Mouse (Mus musculus): ENCODE results near the gene Ifna4. TPM values are rescaled to one million over a fixed set of nuclear protein-coding genes. Genes with fewer than 3 reads are reported as not detected.
"Not testable (repeated sequence)": the region's sequence is repeated elsewhere in the genome, so short reads cannot be mapped to it uniquely, and the experiment has no call there.

The Ifna4 gene
- not detected in 2 replicates for polyA plus RNA-seq (2015; fragmentation: Nextera tagmentation; extraction: Ambion mirVana)

- 45% methylated on average over 2 of the region's 2 CpGs for WGBS (ENCODE audit: insufficient replicate concordance)
- no peak for ATAC-seq (ENCODE audit: low read depth)
- H3K27ac ChIP-seq (ENCODE audit: low read length), result no peak within 1 kb of the TSS
- H3K36me3 ChIP-seq (ENCODE audit: control insufficient read depth, insufficient read depth), result no peaks in the 10 kb centered on the region
- H3K4me2 ChIP-seq (ENCODE audit: low read depth, low read length), result no peak within 1 kb of the TSS
- no peaks in the 10 kb centered on the region for H3K4me1 ChIP-seq (ENCODE audit: control insufficient read depth, low read depth, low read length)
- no peak within 1 kb of the TSS for H3K4me3 ChIP-seq (ENCODE audit: low read depth, low read length)
- H3K27me3 ChIP-seq (ENCODE audit: control insufficient read depth, insufficient read depth, low read depth, low read length), result no peaks in the 10 kb centered on the region
- no peak within 1 kb of the TSS for H3K9ac ChIP-seq (ENCODE audit: low read depth, low read length)
- H3K9me3 ChIP-seq (replicated peaks; ENCODE audit: control insufficient read depth, low read length), result no peaks in the 10 kb centered on the region
Observed at GRCm38 (mm10) chr4:88841438-88841911, at the start of gene Ifna4. Ifna4 (plus strand) TSS chr4:88841861.

GRCm38 (mm10) chr4:88793936-88794675 lies 47.6 kb upstream of the Ifna4 start, which contains the start of gene Gm13275:
Gm13275 (plus strand) TSS chr4:88794487.
- H3K4me1 ChIP-seq (ENCODE audit: control insufficient read depth, low read depth, low read length); H3K9ac ChIP-seq (ENCODE audit: low read depth, low read length); H3K4me3 ChIP-seq (ENCODE audit: low read depth, low read length); H3K27me3 ChIP-seq (ENCODE audit: control insufficient read depth, insufficient read depth, low read depth, low read length); H3K36me3 ChIP-seq (ENCODE audit: control insufficient read depth, insufficient read depth); H3K9me3 ChIP-seq (replicated peaks; ENCODE audit: control insufficient read depth, low read length); H3K4me2 ChIP-seq (ENCODE audit: low read depth, low read length); ATAC-seq (ENCODE audit: low read depth); H3K27ac ChIP-seq (ENCODE audit: low read length): not testable (repeated sequence)
- WGBS (ENCODE audit: insufficient replicate concordance), result 0% methylated on average over 9 of the region's 52 CpGs

- WGBS (ENCODE audit: insufficient replicate concordance), result no CpG with 5 or more reads among the region's 28 CpGs
- not testable (repeated sequence) for ATAC-seq (ENCODE audit: low read depth); H3K4me2 ChIP-seq (ENCODE audit: low read depth, low read length); H3K27me3 ChIP-seq (ENCODE audit: control insufficient read depth, insufficient read depth, low read depth, low read length); H3K4me3 ChIP-seq (ENCODE audit: low read depth, low read length); H3K27ac ChIP-seq (ENCODE audit: low read length); H3K9me3 ChIP-seq (replicated peaks; ENCODE audit: control insufficient read depth, low read length); H3K4me1 ChIP-seq (ENCODE audit: control insufficient read depth, low read depth, low read length); H3K9ac ChIP-seq (ENCODE audit: low read depth, low read length); H3K36me3 ChIP-seq (ENCODE audit: control insufficient read depth, insufficient read depth)
Observed at GRCm38 (mm10) chr4:88797097-88797496, 44.6 kb upstream of the Ifna4 start, which contains the start of gene Gm13279. Gm13279 (plus strand) TSS chr4:88797397.

GRCm38 (mm10) chr4:88799365-88799764 lies 42.3 kb upstream of the Ifna4 start, which contains the start of gene Gm13285:
Gm13285 (plus strand) TSS chr4:88799665.
- H3K27me3 ChIP-seq (ENCODE audit: control insufficient read depth, insufficient read depth, low read depth, low read length); H3K4me3 ChIP-seq (ENCODE audit: low read depth, low read length); ATAC-seq (ENCODE audit: low read depth); H3K4me2 ChIP-seq (ENCODE audit: low read depth, low read length); H3K36me3 ChIP-seq (ENCODE audit: control insufficient read depth, insufficient read depth); H3K9me3 ChIP-seq (replicated peaks; ENCODE audit: control insufficient read depth, low read length); H3K9ac ChIP-seq (ENCODE audit: low read depth, low read length); H3K27ac ChIP-seq (ENCODE audit: low read length); H3K4me1 ChIP-seq (ENCODE audit: control insufficient read depth, low read depth, low read length): not testable (repeated sequence)
- WGBS (ENCODE audit: insufficient replicate concordance), result 20% methylated on average over 1 of the region's 7 CpGs

- not testable (repeated sequence) for H3K27me3 ChIP-seq (ENCODE audit: control insufficient read depth, insufficient read depth, low read depth, low read length); H3K36me3 ChIP-seq (ENCODE audit: control insufficient read depth, insufficient read depth); H3K9me3 ChIP-seq (replicated peaks; ENCODE audit: control insufficient read depth, low read length); ATAC-seq (ENCODE audit: low read depth); H3K9ac ChIP-seq (ENCODE audit: low read depth, low read length); H3K4me3 ChIP-seq (ENCODE audit: low read depth, low read length); H3K4me1 ChIP-seq (ENCODE audit: control insufficient read depth, low read depth, low read length); H3K27ac ChIP-seq (ENCODE audit: low read length)
- WGBS (ENCODE audit: insufficient replicate concordance), result no CpG with 5 or more reads among the region's 29 CpGs
- H3K4me2 ChIP-seq (ENCODE audit: low read depth, low read length), result peak within 1 kb of the TSS; percentile 27; the same call in 1 of the 2 replicates
Observed at GRCm38 (mm10) chr4:88802954-88803353, 38.7 kb upstream of the Ifna4 start, which contains the start of gene Gm13287. Gm13287 (plus strand) TSS chr4:88803254.

- not testable (repeated sequence) for ATAC-seq (ENCODE audit: low read depth); H3K36me3 ChIP-seq (ENCODE audit: control insufficient read depth, insufficient read depth); H3K4me2 ChIP-seq (ENCODE audit: low read depth, low read length); H3K9ac ChIP-seq (ENCODE audit: low read depth, low read length); H3K4me3 ChIP-seq (ENCODE audit: low read depth, low read length); H3K4me1 ChIP-seq (ENCODE audit: control insufficient read depth, low read depth, low read length); H3K27me3 ChIP-seq (ENCODE audit: control insufficient read depth, insufficient read depth, low read depth, low read length); H3K9me3 ChIP-seq (replicated peaks; ENCODE audit: control insufficient read depth, low read length); H3K27ac ChIP-seq (ENCODE audit: low read length)
- WGBS (ENCODE audit: insufficient replicate concordance), result no CpG with 5 or more reads among the region's 8 CpGs
Observed at GRCm38 (mm10) chr4:88805231-88805630, 36.4 kb upstream of the Ifna4 start, which contains the start of gene Gm13288. Gm13288 (plus strand) TSS chr4:88805531.

- H3K9ac ChIP-seq (ENCODE audit: low read depth, low read length); H3K27ac ChIP-seq (ENCODE audit: low read length); H3K4me1 ChIP-seq (ENCODE audit: control insufficient read depth, low read depth, low read length); ATAC-seq (ENCODE audit: low read depth); H3K27me3 ChIP-seq (ENCODE audit: control insufficient read depth, insufficient read depth, low read depth, low read length); H3K4me2 ChIP-seq (ENCODE audit: low read depth, low read length); H3K36me3 ChIP-seq (ENCODE audit: control insufficient read depth, insufficient read depth); H3K9me3 ChIP-seq (replicated peaks; ENCODE audit: control insufficient read depth, low read length); H3K4me3 ChIP-seq (ENCODE audit: low read depth, low read length): not testable (repeated sequence)
- WGBS (ENCODE audit: insufficient replicate concordance), result 0% methylated on average over 8 of the region's 34 CpGs
Observed at GRCm38 (mm10) chr4:88805761-88806160, 35.9 kb upstream of the Ifna4 start.

GRCm38 (mm10) chr4:88815928-88816327 lies 25.7 kb upstream of the Ifna4 start, which contains the start of gene Ifna7:
Ifna7 (plus strand) TSS chr4:88816228.
- Histone ChIP-seq H3K9me3 (replicated peaks; ENCODE audit: control insufficient read depth, low read length) (no peaks in the 10 kb centered on the region), H3K4me1 (ENCODE audit: control insufficient read depth, low read depth, low read length) (no peaks in the 10 kb centered on the region), H3K9ac (ENCODE audit: low read depth, low read length) (no peak within 1 kb of the TSS), H3K4me3 (ENCODE audit: low read depth, low read length) (no peak within 1 kb of the TSS), H3K4me2 (ENCODE audit: low read depth, low read length) (no peak within 1 kb of the TSS), H3K27me3 (ENCODE audit: control insufficient read depth, insufficient read depth, low read depth, low read length) (no peaks in the 10 kb centered on the region), H3K36me3 (ENCODE audit: control insufficient read depth, insufficient read depth) (no peaks in the 10 kb centered on the region), H3K27ac (ENCODE audit: low read length) (no peak within 1 kb of the TSS)
- ATAC-seq (ENCODE audit: low read depth), result no peak
- WGBS (ENCODE audit: insufficient replicate concordance), result 30% methylated on average over 3 of the region's 3 CpGs

- H3K9me3 ChIP-seq (replicated peaks; ENCODE audit: control insufficient read depth, low read length), result no peaks in the 10 kb centered on the region
- no peak within 1 kb of the TSS for H3K27ac ChIP-seq (ENCODE audit: low read length)
- no peaks in the 10 kb centered on the region for H3K4me1 ChIP-seq (ENCODE audit: control insufficient read depth, low read depth, low read length)
- H3K4me3 ChIP-seq (ENCODE audit: low read depth, low read length), result no peak within 1 kb of the TSS
- no peaks in the 10 kb centered on the region for H3K27me3 ChIP-seq (ENCODE audit: control insufficient read depth, insufficient read depth, low read depth, low read length)
- WGBS (ENCODE audit: insufficient replicate concordance), result 68% methylated on average over 1 of the region's 1 CpGs
- no peak within 1 kb of the TSS for H3K4me2 ChIP-seq (ENCODE audit: low read depth, low read length)
- H3K36me3 ChIP-seq (ENCODE audit: control insufficient read depth, insufficient read depth), result no peaks in the 10 kb centered on the region
- ATAC-seq (ENCODE audit: low read depth), result no peak
- no peak within 1 kb of the TSS for H3K9ac ChIP-seq (ENCODE audit: low read depth, low read length)
Observed at GRCm38 (mm10) chr4:88819659-88820058, 22.0 kb upstream of the Ifna4 start, which contains the start of gene Ifna11. Ifna11 (plus strand) TSS chr4:88819959.

Measured in liver, embryonic 16.5 days (tissue).